Mouse (Mus musculus) adrenal gland (tissue): ENCODE measurements at regions not wholly inside any gene's neighbourhood (a gene's known extent, or its start where the extent isn't known, plus 50 kb on each side); places are given as distances from the start of the nearest gene placed in this dataset.
"Not testable (repeated sequence)": the region's sequence is repeated elsewhere in the genome, so short reads cannot be mapped to it uniquely, and the experiment has no call there.

Source experiments
- intact Hi-C: fragments of 180-260 bp; cut with DNase I; formaldehyde crosslinking; loops from one replicate; pipeline ENCODE4 v1.15.1; 2025

- intact Hi-C loops: not testable (repeated sequence)
Measured at GRCm38 (mm10) chr13:50564691-50565090, 78.3 kb upstream of the Gm904 start.

GRCm38 (mm10) chr13:50578916-50579315 is 64.1 kb upstream of the Gm904 start:
- intact Hi-C loops: loop anchor here (10.0 kb wide), 1 partner anchor 274 kb away; no protein-coding TSS in a partner anchor

GRCm38 (mm10) chr13:50590388-50590787 is 52.6 kb upstream of the Gm904 start:
- intact Hi-C loops: not testable (repeated sequence)
